Mouse (Mus musculus): Measurements from ENCODE around the gene Gm11020. TPM values are rescaled to one million over a fixed set of nuclear protein-coding genes. Genes with fewer than 3 reads are reported as not detected.

Gm11020 gene
- polyA plus RNA-seq, 1 experiment from 2014 or later = not detected

Other genes with a start within 250 kb of the Gm11020 start
- 35.9 and 38.3 TPM in 2 replicates for gene Cdh5, start 219.9 kb upstream of the Gm11020 start, polyA plus RNA-seq (2015; fragmentation: Nextera tagmentation; extraction: Ambion mirVana)
- gene Bean1, start 151.1 kb upstream of the Gm11020 start, polyA plus RNA-seq (2015; fragmentation: Nextera tagmentation; extraction: Ambion mirVana) = 2.1 and 2.4 TPM in 2 replicates
- gene Tk2, start 73.0 kb upstream of the Gm11020 start, polyA plus RNA-seq (2015; fragmentation: Nextera tagmentation; extraction: Ambion mirVana) = 19.7 and 21.0 TPM in 2 replicates
- 43.0 and 46.8 TPM in 2 replicates for gene Cklf, start 70.7 kb upstream of the Gm11020 start, polyA plus RNA-seq (2015; fragmentation: Nextera tagmentation; extraction: Ambion mirVana)
- gene Cmtm2a, start 28.4 kb upstream of the Gm11020 start, polyA plus RNA-seq (2015; fragmentation: Nextera tagmentation; extraction: Ambion mirVana) = not detected in 2 replicates
- not detected in 2 replicates for gene Gm45711, start 11.5 kb upstream of the Gm11020 start, polyA plus RNA-seq (2015; fragmentation: Nextera tagmentation; extraction: Ambion mirVana)
- not detected in 2 replicates for gene Cmtm1, start 11.4 kb upstream of the Gm11020 start, polyA plus RNA-seq (2015; fragmentation: Nextera tagmentation; extraction: Ambion mirVana)
- gene Cmtm2b, start 663 bp downstream of the Gm11020 start, polyA plus RNA-seq (2015; fragmentation: Nextera tagmentation; extraction: Ambion mirVana) = not detected in 2 replicates
- 152 and 174 TPM in 2 replicates for gene Cmtm3, start 17.8 kb downstream of the Gm11020 start, polyA plus RNA-seq (2015; fragmentation: Nextera tagmentation; extraction: Ambion mirVana)
- gene Cmtm4, start 74.2 kb downstream of the Gm11020 start, polyA plus RNA-seq (2015; fragmentation: Nextera tagmentation; extraction: Ambion mirVana) = 3.9 and 4.1 TPM in 2 replicates
- 59.5 and 62.6 TPM in 2 replicates for gene Dync1li2, start 121.5 kb downstream of the Gm11020 start, polyA plus RNA-seq (2015; fragmentation: Nextera tagmentation; extraction: Ambion mirVana)
- 0.32 and 0.48 TPM in 2 replicates for gene Terb1, start 188.3 kb downstream of the Gm11020 start, polyA plus RNA-seq (2015; fragmentation: Nextera tagmentation; extraction: Ambion mirVana)
- gene Nae1, start 213.1 kb downstream of the Gm11020 start, polyA plus RNA-seq (2015; fragmentation: Nextera tagmentation; extraction: Ambion mirVana) = 105 and 115 TPM in 2 replicates
- 2.3 and 2.4 TPM in 2 replicates for gene Car7, start 213.1 kb downstream of the Gm11020 start, polyA plus RNA-seq (2015; fragmentation: Nextera tagmentation; extraction: Ambion mirVana)